Mouse (Mus musculus): ENCODE data around the gene Evx2.

DNA sequence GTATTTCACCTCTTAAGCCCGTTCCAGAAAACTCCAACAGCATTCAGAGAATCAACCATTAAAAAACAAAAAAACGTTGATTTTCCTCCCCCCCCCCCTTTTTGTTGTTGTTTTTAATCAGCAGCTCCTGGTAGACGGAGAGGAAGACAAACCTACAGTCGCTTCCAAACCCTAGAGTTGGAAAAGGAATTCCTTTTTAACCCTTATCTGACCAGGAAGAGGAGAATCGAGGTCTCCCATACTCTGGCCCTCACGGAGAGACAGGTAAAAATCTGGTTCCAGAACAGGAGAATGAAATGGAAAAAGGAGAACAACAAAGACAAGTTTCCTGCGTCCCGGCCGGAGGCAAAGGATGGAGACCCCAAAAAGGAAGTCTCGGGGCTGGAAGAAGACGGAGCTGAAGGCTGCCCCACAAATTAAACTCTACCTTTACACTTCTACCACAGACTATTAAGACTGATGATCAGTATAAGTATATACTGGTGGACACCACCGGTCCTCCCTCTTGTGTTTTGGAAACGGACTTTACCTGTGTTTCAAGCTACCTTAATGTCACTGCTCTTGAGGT lies 47.1 kb upstream of the Evx2 start:
- TF ChIP-seq CTCF (IDR thresholded peaks at IDR 0.05; ENCODE audit: low read depth, low read length) (no peak), POLR2A (IDR thresholded peaks at IDR 0.05; ENCODE audit: borderline replicate concordance, low read depth, low read length) (no peak)
